Mouse (Mus musculus) ES-Bruce4 (cell line): ENCODE measurements at regions not wholly inside any gene's neighbourhood (a gene's known extent, or its start where the extent isn't known, plus 50 kb on each side); places are given as distances from the start of the nearest gene placed in this dataset.

Source experiments
- CTCF ChIP-seq: IDR thresholded peaks from one replicate; pipeline ENCODE4 v1.8.1; 2011; ENCODE audit warnings: low read depth, low read length
- POLR2A ChIP-seq: IDR thresholded peaks from one replicate; pipeline ENCODE4 v1.8.1; 2011; ENCODE audit warnings: low read length; ENCODE audit not compliant: insufficient read depth

- TF ChIP-seq POLR2A (no peak), CTCF (no peak)
Observed at GRCm38 (mm10) chr16:7606602-7607001, 818.3 kb downstream of the Tmem114 start.
